Mouse (Mus musculus): Measurements from ENCODE around the gene Pemt. TPM values are rescaled to one million over a fixed set of nuclear protein-coding genes. Genes with fewer than 3 reads are reported as not detected.

Pemt gene
- total RNA-seq, 2 experiments from 2014 or later: 7.3 to 54.5 TPM

DNA sequence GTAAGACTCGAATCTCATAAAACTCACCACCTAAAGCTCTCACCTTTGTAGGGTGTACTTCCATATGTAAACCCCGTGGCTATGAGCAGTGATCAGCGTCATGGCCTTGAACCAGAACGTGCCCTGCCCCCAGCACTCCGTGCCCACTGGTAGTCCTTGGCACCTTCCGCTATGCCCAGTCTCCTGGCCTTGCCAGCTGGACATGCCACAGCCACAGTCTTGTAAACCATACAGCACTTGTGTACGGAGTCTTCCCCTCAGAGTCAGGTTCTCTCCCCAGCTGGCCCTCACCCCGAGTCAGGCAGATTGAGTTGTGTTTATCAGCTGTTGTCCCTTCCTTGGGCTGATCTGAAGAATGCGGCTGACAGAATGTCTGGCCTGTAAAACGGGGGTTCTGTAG, 12.2 kb upstream of the Pemt start:
- DNase-seq (ENCODE audit: low spot score in 2 of 2): no peak

DNA sequence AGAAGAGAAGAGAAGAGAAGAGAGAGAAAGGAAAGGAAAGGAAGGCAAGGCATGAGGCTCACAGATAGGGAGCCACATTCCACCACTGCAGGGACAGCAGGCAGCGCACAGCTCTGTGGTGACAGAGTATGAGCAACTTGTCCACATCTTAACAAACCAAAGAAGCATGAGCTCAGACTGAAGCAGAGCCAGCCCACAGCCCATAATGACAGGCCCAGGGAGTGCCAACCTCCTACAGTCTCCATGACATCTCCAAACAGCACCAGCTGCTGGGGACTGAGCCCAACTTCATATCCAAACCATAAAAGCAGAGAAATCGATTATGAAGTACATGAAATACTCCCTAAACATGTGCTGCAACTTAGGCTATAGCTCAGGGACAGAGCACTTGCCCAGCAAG, 11.7 kb upstream of the Pemt start:
- DNase-seq (ENCODE audit: low spot score in 2 of 2): no peak

DNA sequence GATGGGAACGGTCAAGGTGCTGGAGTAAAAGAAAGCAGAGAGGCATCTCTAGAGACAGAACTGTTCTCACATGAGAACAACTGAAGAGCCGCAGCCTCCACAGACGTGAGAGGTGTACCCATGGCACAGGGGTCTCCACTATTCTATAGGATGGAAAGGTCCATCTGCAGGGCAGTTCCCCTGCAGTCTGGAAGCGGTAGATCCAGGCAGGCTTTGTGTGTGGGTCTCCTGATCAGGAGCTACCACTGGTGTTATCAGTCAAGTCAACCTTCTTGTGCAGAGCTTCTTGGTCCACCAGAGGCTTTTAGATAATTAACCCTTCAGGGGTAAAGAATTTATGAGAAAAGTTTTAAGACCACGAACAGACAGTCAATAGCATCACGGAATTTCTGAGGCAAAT, 10.2 kb upstream of the Pemt start:
- DNase-seq (ENCODE audit: low spot score in 2 of 2): no peak

DNA sequence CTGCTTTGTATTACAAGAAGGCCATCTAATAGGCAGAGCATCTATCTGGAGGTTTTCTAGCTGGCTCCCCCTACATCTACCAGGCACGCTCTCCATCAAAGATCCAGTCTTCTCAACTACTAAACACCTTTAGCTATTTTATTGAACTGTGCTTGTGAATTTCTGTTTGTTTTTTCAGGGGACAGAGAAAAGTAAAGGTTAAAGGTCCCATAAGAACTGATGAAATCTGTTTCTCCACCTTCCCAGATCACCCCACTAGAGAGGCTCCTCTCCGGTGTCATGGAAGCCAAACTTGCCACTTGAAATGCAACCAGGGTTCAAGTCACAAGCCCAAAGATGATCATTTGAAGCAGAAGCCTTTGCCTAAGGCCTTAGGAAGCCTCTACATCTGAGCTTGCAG, 2.6 kb upstream of the Pemt start:
- no peak for DNase-seq (ENCODE audit: low spot score in 2 of 2)

DNA sequence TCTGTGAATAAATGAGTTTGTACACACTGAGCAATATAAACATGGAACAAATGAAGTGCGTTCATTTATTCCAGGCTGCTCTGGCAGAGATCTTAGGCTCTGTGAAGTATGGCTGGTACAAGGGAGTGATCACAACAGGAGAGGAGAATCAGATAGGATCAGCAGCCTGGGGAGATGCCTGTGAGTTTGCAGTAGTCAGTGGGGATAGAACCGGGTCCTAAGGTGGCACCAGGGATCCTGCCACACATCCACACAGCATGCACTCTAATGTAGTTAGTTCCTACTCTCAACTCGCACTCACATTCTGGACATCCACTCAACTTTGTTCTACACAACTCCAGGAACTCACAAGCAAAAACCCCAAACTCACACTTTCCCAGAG, 622 bp downstream of the Pemt start:
- no peak for DNase-seq (ENCODE audit: low spot score in 2 of 2)

DNA sequence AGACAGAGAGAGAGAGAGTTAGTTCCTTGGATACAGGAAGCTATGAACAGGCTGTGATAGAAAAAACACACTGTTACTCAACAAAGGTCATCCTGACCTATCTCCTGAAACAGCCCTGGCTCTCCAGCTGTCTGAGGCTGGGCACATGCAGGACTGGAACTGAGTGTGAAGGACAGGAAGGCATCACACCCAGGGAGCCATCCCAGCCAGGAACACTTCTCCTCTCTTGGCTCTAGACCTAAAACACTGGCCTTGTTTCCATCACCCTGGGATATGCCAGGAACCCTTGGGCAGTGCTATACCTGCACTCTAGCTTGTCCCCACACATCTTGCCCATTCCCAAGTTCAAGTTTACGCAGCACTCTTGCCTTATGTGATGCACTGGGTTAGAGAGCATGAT, 1.5 kb downstream of the Pemt start:
- DNase-seq (ENCODE audit: low spot score in 2 of 2): no peak

DNA sequence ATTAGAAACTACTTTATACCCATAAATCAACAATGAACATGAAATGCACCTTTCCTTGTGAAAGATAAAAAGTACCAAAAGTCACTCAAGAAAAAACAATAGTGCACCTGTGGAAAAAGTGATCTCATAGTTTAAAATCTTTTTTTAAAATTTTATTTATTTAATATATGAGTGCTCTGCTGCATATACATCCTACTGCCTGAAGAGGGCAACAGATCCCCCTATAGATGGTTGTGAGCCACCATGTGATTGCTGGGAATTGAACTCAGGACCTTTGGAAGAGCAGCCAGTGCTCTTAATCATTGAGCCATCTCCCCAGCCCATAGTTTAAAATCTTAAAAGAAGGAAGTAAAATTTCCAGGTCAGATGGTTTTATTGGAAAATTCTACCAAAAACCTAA, 4.0 kb downstream of the Pemt start:
- no peak for DNase-seq (ENCODE audit: low spot score in 2 of 2)

DNA sequence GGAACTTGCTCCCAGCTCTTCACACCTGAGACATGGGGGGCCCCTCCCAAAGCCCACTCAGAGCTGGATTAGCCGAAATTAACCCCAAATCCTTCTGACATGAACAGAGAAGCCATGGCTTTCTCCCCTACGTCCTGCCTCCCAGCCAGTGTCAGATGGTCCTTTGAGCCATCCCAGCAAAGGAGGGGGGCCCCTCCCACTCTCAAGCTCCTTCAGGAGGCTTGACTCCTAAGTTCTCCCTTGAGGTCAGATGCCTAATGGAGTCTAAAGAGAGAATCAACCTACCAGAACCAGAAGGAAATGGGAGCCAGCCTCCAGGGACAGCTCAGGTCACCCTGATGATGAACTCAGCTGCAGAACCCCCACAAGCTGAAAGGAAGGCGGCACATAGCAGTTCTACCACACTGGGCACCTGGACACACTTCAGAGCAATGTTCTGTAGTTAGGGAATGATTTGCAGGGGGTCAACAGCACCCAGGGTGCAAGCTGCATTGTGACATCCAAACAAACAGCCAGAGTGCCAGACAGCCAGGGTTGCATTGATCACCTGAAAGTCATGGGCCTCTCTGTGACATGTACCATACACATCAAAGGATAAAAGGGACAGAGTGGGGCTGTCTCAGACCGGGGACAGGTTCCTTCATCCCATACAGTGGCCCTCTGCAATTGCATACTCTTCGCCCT, 9.6 kb downstream of the Pemt start:
- DNase-seq (ENCODE audit: low spot score in 2 of 2): no peak

DNA sequence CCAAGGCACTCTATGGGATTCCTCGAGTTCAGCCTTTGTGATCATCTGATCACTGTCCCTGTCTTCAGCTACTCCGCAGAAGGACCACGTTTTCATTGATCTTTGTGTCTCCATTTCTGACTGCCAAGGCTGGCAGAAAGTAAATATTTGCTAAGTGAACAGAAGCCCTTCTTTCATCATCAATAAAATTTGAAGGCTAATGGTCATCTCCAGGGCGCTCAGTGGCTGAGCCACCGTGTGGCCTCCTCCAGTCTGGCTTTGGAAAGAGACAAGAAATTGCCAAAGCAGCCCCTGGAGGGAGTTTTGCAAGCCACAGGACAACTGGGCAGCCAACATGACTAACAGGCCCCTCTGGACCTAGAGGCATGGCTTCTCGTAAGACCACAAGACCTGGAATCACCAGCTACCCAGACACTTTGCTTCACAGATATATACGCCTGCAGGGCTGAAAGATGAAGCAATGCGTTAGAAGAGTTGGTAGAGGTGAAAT, 11.3 kb downstream of the Pemt start:
- DNase-seq (ENCODE audit: low spot score in 2 of 2): no peak

DNA sequence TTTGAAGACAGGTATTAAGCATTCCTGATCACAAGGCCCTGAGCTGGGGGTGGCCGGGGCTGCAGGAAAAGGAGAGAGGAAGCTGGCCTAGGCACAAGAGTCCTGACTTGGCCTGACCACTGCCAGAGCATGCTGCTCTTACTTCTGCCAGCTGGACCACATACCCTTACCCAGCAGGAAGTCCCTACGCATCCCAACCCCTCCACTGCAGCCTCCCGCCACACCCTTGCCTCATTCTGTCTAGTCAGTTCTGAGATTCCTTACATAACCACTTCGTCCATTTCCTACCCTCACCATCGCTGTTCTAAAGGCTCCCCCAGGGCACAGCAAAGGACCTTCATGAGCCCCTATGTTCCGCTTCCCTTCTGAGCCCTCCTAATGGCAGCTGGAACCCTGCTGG, 12.0 kb downstream of the Pemt start:
- no peak for DNase-seq (ENCODE audit: low spot score in 2 of 2)

DNA sequence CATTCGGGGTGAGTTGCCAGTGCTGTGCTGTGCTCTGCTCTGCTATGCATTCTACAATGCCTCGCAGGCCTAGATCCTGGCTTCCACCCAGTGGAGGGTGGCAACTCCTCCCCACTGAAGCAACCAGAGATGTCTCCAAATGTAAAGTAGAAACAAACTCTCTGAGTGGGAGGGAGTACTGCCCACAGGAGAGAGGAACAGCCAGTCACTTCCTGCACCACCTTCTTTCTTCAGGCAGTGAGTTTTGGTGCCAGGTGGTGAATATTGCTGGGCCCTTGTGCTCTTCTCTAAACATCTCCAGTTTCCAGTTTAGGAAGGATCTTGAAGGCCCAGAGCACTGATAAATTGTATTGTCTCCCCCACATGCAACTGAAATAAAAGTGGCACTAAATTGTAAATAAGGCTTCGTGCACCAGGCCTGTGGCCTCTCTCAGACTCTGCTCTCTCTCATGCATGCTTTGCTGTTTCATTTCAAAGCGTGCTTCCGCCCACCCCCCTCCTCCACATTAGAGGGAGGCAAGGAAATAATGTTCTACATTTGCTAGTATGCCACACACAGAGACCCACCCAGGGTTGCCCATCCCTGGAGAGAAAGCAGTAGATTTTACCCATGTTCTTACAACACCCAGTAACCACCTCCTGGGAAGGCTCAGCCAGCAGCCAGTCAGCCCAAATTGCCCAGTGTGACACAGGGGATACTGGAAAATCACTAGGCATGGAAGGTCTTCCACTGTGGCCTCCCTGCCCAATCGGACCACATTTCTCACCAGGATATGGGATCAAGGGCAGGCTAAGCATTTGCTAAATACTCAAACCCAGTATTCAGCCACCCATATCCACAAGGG, 13.5 kb downstream of the Pemt start:
- DNase-seq (ENCODE audit: low spot score in 2 of 2): no peak

DNA sequence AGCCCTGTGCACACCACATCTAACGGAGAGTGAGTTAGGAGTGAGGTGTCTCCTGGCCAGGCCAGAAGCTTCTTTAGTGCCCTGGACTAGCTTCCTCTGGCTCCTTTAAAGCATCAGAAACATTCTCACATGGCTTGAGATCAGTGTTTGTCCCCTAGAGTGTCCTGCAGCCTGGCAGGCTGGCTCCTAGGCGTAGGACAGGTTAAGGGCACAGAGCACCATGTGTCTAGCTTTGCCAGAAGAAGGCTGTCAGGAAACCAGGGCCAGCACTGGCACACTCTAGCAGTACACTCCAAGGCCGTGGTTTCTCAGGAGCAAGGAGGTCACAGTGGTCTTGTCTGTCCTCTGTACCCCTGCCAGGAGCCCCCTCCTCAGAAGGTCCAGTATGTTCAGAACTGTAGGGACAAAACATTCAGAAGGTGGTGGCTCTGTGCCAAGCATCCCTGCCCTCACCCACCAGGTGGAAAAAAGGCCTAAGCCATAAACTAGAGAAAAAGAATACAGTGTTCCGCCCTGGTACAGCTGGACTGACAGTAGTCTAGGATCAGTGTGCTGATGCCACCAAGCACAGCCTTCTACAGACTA, 15.4 kb downstream of the Pemt start:
- DNase-seq (ENCODE audit: low spot score in 2 of 2): no peak

DNA sequence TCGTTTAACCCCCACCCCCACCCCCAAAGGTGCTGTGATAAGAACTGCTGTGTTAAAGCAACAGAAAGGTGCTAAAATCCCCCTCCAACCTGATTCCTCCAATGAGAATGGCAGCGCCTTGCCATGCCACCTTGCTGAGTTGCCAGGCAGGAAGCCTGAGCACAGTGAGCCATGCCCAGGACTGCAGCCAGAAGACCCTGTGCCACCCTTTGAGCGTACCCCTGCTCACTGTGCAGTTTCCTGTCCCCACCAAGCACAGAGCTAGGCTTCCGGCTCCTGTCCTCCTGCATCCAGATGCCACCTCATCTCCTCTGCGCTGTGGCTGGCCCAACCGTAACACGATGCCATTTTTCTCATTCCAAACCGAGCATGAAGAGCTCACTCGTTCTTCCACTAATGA, 16.3 kb downstream of the Pemt start:
- no peak for DNase-seq (ENCODE audit: low spot score in 2 of 2)

DNA sequence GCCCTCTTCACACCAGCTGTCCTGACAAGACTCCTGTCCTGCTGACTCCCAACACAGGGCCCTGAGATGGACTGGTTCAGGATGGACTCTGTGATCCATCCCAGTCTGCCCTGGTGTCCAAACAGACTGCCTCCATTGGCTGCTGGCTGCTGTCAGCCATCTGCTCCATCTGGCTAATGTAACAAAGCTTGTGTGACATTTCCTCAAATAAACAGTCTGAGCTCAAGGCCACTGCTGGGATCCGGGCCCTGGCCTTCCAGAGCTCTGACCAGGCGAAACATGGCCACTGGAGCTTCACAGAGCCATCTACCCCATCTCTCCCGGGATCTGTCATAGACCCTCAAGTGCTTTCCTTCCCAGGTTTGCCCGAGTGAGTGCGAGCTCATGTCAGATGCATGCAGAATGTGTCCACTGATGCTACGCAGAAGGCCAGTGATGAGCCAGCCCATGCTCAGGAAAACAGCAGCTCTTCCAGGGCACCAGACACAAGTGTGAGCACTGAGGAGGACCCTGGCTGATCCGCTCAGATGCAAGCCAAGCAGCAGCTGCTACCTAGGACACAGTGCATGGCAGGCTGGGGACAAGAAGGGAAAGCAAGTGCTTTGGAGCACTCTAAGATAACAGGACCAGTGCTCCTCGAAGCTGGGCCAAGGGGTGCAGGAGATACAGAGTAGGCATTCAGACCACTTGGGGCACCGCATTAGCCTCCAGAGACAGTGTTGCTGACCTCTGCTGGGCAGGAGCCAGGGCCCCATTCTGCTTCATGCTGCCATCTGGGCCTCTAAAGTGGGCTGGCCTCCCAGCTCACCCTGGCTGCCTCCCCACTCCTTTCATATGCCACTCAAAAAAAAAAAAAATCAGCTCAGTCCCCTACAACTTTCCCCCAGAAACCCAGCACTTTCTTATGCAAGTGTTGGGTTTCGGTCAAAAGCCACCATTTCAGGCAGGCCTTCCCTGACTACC, 18.1 kb downstream of the Pemt start:
- no peak for DNase-seq (ENCODE audit: low spot score in 2 of 2)

DNA sequence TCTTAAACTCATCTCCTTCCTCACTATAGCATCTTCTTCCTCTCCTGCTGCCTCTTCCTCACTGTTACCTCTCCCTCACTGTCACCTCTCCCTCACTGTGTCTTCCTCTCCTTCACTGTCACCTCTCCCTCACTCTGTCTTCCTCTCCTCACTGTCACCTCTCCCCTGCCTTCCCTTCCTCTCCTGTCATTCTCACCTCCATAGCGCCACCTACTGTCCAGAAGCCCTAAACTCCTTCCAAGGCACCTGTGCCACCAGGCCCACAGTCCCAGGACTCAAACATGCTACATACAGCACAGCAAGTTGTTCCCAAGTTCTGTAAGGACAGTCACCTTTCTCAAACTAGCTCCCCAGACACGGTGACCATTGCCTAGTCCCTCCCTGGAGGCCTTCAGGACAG, 19.0 kb downstream of the Pemt start:
- peak; percentile 33 to 74 for DNase-seq (ENCODE audit: low spot score in 2 of 2)

DNA sequence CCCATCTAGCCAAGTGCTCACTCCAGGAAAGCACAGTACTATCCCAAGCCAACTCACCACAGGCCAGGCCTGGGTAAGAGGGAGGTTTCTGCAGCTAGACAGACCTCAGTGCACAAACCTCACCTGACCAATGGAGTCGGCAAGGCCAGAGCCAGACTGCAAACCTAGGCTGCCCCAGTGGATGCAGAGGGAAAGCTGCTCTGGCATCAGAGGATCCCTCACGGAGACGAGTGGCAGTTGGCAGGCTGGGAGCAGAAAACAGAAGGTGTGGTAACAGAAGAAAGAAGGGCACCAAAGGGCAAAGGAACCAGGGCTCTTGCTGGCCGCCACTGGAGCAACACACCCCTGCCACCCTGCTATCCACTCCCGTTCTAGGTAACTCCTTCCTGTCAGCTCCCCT, 20.1 kb downstream of the Pemt start:
- no peak for DNase-seq (ENCODE audit: low spot score in 2 of 2)

DNA sequence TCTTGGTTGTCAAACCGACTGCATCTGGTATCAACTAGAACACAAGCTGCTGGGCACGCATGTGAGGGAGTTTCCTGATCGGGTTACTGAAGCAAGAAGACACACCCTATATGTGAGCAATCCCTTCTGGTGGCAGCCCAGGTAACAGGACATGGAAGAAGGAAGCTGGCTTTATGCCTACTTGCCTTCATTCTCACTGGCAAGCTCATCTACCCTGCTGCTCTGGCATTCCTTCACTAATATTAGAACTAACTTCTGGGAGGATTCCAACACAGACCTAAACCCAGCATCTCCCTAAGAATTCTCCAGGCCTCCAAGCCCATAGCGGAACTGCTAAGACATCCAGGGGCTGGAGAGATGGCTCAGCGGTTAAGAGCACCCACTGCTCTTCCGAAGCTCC, 25.1 kb downstream of the Pemt start:
- no peak for DNase-seq (ENCODE audit: low spot score in 2 of 2)

DNA sequence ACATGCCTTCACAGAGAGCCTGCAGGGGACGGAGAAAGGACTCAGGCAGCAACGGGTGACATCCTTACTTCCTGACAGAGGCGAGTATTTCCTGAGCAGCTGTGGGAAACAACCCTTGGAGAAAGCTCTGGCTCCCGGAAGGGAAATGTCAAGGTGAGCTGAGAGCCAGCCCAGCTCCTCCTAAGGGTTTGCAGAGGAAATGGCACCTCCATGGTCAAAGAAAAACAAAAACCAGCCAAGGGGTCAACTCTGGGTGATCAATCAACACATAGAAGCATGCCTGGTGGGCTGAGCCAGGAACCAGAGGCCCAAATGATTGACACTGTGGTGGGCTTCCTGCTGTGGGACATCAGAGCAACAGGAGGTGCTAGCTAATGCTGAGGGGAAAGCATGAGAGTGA, 29.6 kb downstream of the Pemt start:
- DNase-seq (ENCODE audit: low spot score in 2 of 2): no peak

DNA sequence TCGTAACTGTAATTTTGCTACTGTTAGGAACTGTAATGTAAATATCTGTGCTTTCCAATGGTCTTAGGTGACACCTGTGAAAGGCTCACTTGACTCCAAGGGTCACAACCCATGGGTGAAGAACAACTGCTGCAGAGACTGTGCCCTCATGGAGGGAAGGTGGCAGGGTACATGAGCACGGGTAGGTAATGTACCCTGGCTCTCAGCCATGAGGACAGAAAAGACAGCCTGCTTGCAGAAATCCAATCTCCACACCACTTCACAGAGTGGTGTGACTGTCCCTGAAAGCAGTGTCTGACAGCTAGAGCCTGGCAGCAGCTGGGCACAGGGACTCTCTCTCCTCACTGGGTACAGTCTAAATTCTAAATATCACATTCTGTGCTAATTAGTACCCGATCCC, 34.8 kb downstream of the Pemt start:
- DNase-seq (ENCODE audit: low spot score in 2 of 2): no peak

DNA sequence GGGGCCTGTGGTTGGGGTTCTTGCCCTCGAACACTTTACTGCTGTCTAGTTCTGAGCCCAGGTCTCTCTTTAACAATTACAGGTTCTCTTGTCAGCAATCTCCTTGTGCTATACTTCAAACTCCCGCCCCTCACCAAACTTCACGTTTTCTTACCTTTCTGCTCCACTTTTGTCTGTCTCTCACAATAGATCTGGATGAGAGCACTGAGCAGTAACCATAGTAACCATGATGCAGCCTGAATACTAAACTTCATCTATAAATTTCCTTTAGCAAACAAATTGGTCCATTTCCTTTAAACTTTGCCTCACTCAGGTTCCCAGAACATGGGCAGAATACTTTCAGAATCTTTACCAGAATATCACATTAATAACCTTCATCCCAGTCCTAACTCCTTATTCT, 36.8 kb downstream of the Pemt start:
- DNase-seq (ENCODE audit: low spot score in 2 of 2): no peak

DNA sequence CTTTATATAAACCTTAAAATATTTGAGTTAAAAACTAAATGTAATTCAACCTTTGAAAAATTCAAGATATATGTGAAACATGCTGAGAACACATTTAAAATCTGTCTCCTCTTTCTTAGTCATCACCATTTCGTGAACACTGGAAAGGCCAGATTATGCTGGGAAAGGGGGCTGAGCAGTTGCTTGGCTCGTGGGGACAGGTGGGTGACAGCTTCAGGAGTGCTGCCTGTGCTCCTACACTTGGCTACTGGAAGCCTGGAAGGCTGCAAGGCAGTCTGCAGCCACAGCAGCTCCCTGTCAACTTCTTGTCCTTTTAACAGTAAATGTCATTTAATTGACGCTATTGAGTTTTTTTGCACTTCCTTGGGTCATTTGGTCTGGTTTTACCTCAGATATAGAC, 40.4 kb downstream of the Pemt start:
- no peak for DNase-seq (ENCODE audit: low spot score in 2 of 2)
